Mouse (Mus musculus) E14TG2a.4 (cell line): ENCODE measurements at regions not wholly inside any gene's neighbourhood (a gene's known extent, or its start where the extent isn't known, plus 50 kb on each side); places are given as distances from the start of the nearest gene placed in this dataset.

Experiments
- CTCF ChIP-seq: conservative IDR thresholded peaks from 2 replicates; pipeline ENCODE4 v1.5.1; 2014; ENCODE audit warnings: low read length
- POU5F1 ChIP-seq: IDR thresholded peaks from 2 replicates; pipeline ENCODE4 v1.6.1; 2014; ENCODE audit warnings: low read length, borderline replicate concordance

DNA sequence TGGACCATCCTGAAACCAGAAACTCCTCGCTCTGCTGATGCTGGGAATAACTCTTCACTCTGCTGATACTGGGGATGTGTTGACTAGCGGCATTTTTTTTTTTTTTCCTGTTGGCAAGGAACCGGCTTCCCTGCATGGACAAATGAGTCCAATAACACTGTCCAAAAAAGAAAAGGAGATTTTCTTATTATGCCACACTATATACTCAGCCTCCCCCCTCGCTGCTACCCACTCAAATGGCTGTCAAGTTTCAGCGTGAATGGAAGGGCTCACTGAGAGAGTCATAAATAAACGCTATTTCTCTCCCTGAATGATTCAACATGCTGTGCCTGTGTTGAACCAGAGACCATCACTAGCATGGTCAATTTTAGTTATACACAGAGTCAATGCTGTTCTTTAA is 489.2 kb upstream of the Arid1b start:
- TF ChIP-seq CTCF = no peak
- TF ChIP-seq POU5F1 = no peak
